Mouse (Mus musculus) adrenal gland, adult 2 months (tissue): Measurements from ENCODE around the gene Fgf3. TPM values are rescaled to one million over a fixed set of nuclear protein-coding genes. Genes with fewer than 3 reads are reported as not detected.

Source experiments
- polyA plus RNA-seq: library from polyadenylated mRNA; depleted of rRNA; stranded (reverse); fragments of >200 nt; gene quantifications from 2 replicates; pipeline ENCODE4 v1.2.3, GENCODE M21; 2012; rRNA removed
- total RNA-seq, 2 experiments: library from RNA; stranded (reverse); gene quantifications; 2 replicates each; pipeline ENCODE4 v1.2.3; 2021

Fgf3 gene
- total and polyA plus RNA-seq, 3 experiments, result 0.81 to 4.9 (median 0.93) TPM

Other genes starting within 250 kb of the Fgf3 start
- gene Ano1, start 86.1 kb upstream of the Fgf3 start, total RNA-seq, result 10 to 100 TPM; 24.6 to 32.4 TPM
- gene Ano1, start 86.1 kb upstream of the Fgf3 start, polyA plus RNA-seq, result 13.9 and 17.1 TPM in 2 replicates
- not detected for gene Fgf4, start 9.3 kb downstream of the Fgf3 start, total RNA-seq
- not detected in 2 replicates for gene Fgf4, start 9.3 kb downstream of the Fgf3 start, polyA plus RNA-seq
- gene Fgf15, start 58.4 kb downstream of the Fgf3 start, total RNA-seq, result under 1 TPM in 1 of 2 experiments, not detected in 1; 0.14 TPM
- gene Fgf15, start 58.4 kb downstream of the Fgf3 start, polyA plus RNA-seq, result 0.07 TPM in 1 of 2 replicates, not detected in the other
- gene LTO1, start 77.0 kb downstream of the Fgf3 start, total RNA-seq, result 10 to 100 TPM; 20.5 to 27.0 TPM
- 7.8 and 9.5 TPM in 2 replicates for gene LTO1, start 77.0 kb downstream of the Fgf3 start, polyA plus RNA-seq
- 100 to 1,000 TPM; 105 to 244 TPM for gene Ccnd1, start 101.8 kb downstream of the Fgf3 start, total RNA-seq
- 115 and 133 TPM in 2 replicates for gene Ccnd1, start 101.8 kb downstream of the Fgf3 start, polyA plus RNA-seq